Mouse (Mus musculus) hindbrain, postnatal 0 days (tissue): Measurements from ENCODE around the gene Rgs6. TPM values are rescaled to one million over a fixed set of nuclear protein-coding genes. Genes with fewer than 3 reads are reported as not detected.

ENCODE experiments used
- ATAC-seq: fragments of 200-750 bp; cut with Nextera tagmentation; 2 replicates; pipeline ENCODE4 v1.8.0; 2017; ENCODE audit warnings: mild to moderate bottlenecking, moderate TSS enrichment, moderate library complexity
- DNase-seq: peaks from one replicate; pipeline ENCODE4 v3.0.0-alpha.2; 2015; ENCODE audit warnings: low spot score
- H3K27ac ChIP-seq: fragments of 300-500 bp; sonication (generic); 2 replicates; pipeline ENCODE4 v1.5.1; 2014; ENCODE audit warnings: mild to moderate bottlenecking
- H3K27me3 ChIP-seq: fragments of 300-500 bp; sonication (generic); 2 replicates; pipeline ENCODE4 v1.6.1; 2014; ENCODE audit warnings: low read length, mixed read lengths; ENCODE audit not compliant: insufficient read depth
- H3K36me3 ChIP-seq: fragments of 300-500 bp; sonication (generic); 2 replicates; pipeline ENCODE4 v1.6.1; 2014; ENCODE audit warnings: low read length, mixed read lengths; ENCODE audit not compliant: insufficient read depth
- H3K4me1 ChIP-seq: fragments of 300-500 bp; sonication (generic); 2 replicates; pipeline ENCODE4 v1.6.1; 2014; ENCODE audit warnings: antibody characterized with exemption, low read length, mixed read lengths; ENCODE audit not compliant: insufficient read depth
- H3K4me2 ChIP-seq: fragments of 300-500 bp; sonication (generic); 2 replicates; pipeline ENCODE4 v1.6.1; 2014; ENCODE audit warnings: low read depth, mild to moderate bottlenecking, low read length, moderate library complexity, mixed read lengths
- H3K4me3 ChIP-seq: fragments of 300-500 bp; sonication (generic); 2 replicates; pipeline ENCODE4 v1.5.1; 2014; ENCODE audit warnings: low read length
- H3K9ac ChIP-seq: fragments of 300-500 bp; sonication (generic); replicated peaks from 2 replicates; pipeline ENCODE4 v1.6.1; 2014; ENCODE audit warnings: mild to moderate bottlenecking, low read length, moderate library complexity, mixed read lengths
- H3K9me3 ChIP-seq: fragments of 300-500 bp; sonication (generic); 2 replicates; pipeline ENCODE4 v1.6.1; 2016; ENCODE audit warnings: low read length, mixed read lengths
- CTCF ChIP-seq: IDR thresholded peaks from 2 replicates; pipeline ENCODE4 v1.5.1; 2016; ENCODE audit warnings: antibody characterized with exemption, control low read depth, low read depth
- WGBS: fragments of 180-500 bp; shearing (Covaris S2); extraction: QIAGEN DNeasy Blood & Tissue Kit; methylation state at CpG from one replicate; pipeline ENCODE4 v1.1.7; 2014; 5-methylcytosine and 5-hydroxymethylcytosine counted together
- polyA plus RNA-seq: library from polyadenylated mRNA; unstranded; fragments of >200 nt; fragmentation: Nextera tagmentation; extraction: Ambion mirVana; gene quantifications from 2 replicates; pipeline ENCODE4 v1.2.1, GENCODE M21; 2015
- total RNA-seq: library from RNA; depleted of rRNA; stranded (reverse); fragments of >200 nt; gene quantifications from 2 replicates; pipeline ENCODE4 v1.2.3, GENCODE M21; 2014

The Rgs6 gene
- total and polyA plus RNA-seq, 2 experiments from 2014 or later: 14.3 to 16.4 TPM

DNA sequence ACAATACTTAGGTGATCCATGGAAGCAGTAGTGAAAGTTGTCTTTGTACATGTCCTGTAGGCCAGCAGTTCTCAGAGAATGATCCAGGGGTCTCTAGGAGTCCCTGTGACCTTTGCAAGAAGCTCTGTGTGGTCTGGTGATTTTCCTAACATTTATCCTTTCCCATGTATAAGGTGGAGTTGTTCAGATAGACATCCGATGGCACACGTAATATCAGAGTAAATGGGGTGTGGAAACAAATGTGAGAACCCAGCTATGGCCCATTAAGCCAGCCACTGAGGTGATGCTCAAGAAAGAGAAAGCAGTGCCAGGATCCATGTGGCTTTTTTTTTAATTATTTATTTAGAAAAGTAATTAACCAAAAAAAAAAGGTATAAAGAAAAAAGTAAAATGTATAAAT is 322.8 kb downstream of the Rgs6 start:
- Histone ChIP-seq H3K4me2 (no peak overlapping the region), H3K27ac (no peak overlapping the region), H3K4me3 (no peak overlapping the region), H3K4me1 (no peaks in the 10 kb centered on the region), H3K9ac (no peak overlapping the region), H3K9me3 (no peaks in the 10 kb centered on the region), H3K36me3 (no peaks in the 10 kb centered on the region), H3K27me3 (no peaks in the 10 kb centered on the region)
- TF ChIP-seq CTCF: no peak
- WGBS: 89% methylated on average over 2 of the region's 2 CpGs
- ATAC-seq: no peak
- no peak for DNase-seq

DNA sequence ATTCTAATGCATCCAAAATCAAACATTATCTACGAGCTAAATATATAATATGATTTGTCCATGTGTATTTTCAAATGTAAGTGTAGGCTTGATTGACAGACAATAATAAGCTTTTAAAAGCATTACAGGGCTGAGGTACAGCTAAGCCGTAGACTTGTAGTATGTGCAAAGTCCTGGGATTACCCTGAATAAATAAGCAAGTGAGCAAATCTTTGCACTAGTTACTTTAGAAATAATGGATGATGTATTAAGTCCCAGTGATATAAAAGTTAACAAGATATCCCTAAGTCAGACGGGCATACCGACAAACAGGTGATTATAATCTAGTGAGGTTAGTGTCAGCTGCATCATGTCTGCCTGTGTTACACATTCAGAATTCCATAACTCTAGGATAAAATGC is 326.0 kb downstream of the Rgs6 start:
- Histone ChIP-seq H3K27me3 (no peaks in the 10 kb centered on the region), H3K4me3 (no peak overlapping the region), H3K4me1 (no peaks in the 10 kb centered on the region), H3K27ac (no peak overlapping the region), H3K36me3 (no peaks in the 10 kb centered on the region), H3K4me2 (no peak overlapping the region), H3K9ac (no peak overlapping the region), H3K9me3 (no peaks in the 10 kb centered on the region)
- ATAC-seq (no peak), DNase-seq (no peak)
- no peak for TF ChIP-seq CTCF
- WGBS: 86% methylated on average over 4 of the region's 4 CpGs

DNA sequence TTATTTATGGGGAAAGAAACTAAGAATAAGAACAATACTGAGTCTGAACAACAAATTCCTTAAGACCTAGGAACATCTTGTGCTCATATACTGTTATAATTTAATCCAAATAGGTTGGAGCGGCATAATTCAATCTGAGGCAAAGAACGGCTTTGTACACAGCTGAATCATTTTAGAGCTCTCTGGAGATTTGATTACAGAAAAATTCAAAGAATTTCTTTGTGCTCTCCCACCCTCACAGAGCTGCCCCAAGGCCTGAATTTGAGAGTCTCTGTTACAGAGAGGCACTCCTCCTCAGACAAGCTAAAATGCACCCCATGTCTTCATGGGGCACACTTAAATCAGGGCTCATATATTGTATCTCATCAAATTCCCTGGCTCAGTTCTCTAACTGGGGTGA is 332.1 kb downstream of the Rgs6 start:
- H3K27me3 ChIP-seq: no peaks in the 10 kb centered on the region
- no peak overlapping the region for H3K4me3 ChIP-seq
- no peak for TF ChIP-seq CTCF
- H3K4me2 ChIP-seq: no peak overlapping the region
- H3K9ac ChIP-seq: no peak overlapping the region
- no peak for ATAC-seq
- no peak for DNase-seq
- no peaks in the 10 kb centered on the region for H3K36me3 ChIP-seq
- no peaks in the 10 kb centered on the region for H3K9me3 ChIP-seq
- 48% methylated on average over 2 of the region's 2 CpGs for WGBS
- H3K27ac ChIP-seq: no peak overlapping the region
- no peaks in the 10 kb centered on the region for H3K4me1 ChIP-seq

DNA sequence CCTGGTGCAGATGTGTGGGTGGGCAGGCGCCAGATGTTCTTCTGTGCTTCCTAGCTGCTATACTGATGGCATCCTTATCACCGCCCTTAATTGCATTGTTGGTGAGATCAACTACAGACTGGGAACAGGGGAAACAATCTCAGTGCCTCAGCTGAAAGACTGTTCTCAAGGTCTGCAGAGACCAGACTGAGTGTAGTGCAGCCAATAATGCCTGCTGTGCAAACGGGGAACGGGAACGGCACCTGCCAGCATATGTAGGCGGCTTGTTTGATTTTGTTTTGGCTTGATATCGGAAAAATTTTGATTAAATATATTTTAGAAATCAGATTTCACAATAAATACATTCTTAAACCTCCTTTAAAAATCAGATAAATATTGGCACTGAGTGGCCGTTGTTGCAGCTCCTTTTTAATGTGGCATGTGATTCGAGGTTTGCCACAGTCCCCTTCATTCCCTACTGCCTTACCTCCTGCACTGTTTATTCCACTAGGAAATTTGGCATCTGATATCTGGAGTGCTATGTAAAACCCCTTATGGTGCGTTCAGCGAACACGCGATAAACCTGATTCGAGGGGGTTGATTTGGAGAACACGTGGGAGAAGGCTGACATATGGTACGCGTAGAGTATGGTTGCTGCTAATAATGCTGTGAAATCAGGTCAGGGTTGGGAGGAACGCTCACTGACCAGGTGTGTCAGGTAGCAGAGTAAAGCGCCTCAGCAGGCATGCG is 333.4 kb downstream of the Rgs6 start:
- H3K4me2 ChIP-seq: no peak overlapping the region
- no peak overlapping the region for H3K9ac ChIP-seq
- H3K27ac ChIP-seq: no peak overlapping the region
- ATAC-seq (no peak), DNase-seq (no peak)
- TF ChIP-seq CTCF: no peak
- H3K4me3 ChIP-seq: no peak overlapping the region
- 85% methylated on average over 20 of the region's 20 CpGs for WGBS
- no peaks in the 10 kb centered on the region for H3K36me3 ChIP-seq
- no peaks in the 10 kb centered on the region for H3K27me3 ChIP-seq
- no peaks in the 10 kb centered on the region for H3K9me3 ChIP-seq
- H3K4me1 ChIP-seq: no peaks in the 10 kb centered on the region

DNA sequence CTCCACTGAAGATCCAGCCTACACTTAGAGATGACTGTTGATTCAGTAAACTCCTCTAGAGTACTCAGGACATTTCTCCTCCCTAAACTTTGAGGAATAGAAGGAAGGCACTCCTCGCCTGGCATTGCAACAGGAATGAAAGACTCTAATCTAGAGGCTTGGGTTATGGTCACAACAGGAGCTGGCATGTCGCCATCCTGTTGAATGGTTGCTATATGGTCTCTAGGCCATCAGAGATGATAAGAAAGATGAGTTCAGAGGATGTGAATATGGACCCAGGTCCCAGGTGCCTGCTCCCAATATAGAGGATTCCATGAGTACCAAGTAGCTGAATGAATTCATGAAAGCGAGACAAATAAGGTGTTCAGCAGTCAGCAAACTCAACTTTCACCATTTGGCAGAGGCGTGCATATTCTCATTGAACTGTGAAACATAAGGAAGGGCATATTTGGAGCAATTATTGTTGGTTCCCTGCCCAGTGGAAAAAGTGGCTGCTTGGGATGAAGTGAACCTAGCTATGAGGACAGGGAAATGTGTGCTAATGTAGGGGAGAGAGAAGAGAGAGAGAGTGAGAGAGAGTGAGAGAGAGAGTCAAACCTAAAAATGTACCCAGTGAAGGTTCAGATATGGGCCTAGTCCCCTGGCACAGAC is 334.9 kb downstream of the Rgs6 start:
- Histone ChIP-seq H3K9me3 (no peaks in the 10 kb centered on the region), H3K27ac (no peak overlapping the region), H3K36me3 (no peaks in the 10 kb centered on the region), H3K4me3 (no peak overlapping the region), H3K9ac (no peak overlapping the region), H3K4me2 (no peak overlapping the region), H3K4me1 (no peaks in the 10 kb centered on the region), H3K27me3 (no peaks in the 10 kb centered on the region)
- 72% methylated on average over 4 of the region's 4 CpGs for WGBS
- TF ChIP-seq CTCF: no peak
- DNase-seq: peak; percentile 31
- ATAC-seq: no peak

DNA sequence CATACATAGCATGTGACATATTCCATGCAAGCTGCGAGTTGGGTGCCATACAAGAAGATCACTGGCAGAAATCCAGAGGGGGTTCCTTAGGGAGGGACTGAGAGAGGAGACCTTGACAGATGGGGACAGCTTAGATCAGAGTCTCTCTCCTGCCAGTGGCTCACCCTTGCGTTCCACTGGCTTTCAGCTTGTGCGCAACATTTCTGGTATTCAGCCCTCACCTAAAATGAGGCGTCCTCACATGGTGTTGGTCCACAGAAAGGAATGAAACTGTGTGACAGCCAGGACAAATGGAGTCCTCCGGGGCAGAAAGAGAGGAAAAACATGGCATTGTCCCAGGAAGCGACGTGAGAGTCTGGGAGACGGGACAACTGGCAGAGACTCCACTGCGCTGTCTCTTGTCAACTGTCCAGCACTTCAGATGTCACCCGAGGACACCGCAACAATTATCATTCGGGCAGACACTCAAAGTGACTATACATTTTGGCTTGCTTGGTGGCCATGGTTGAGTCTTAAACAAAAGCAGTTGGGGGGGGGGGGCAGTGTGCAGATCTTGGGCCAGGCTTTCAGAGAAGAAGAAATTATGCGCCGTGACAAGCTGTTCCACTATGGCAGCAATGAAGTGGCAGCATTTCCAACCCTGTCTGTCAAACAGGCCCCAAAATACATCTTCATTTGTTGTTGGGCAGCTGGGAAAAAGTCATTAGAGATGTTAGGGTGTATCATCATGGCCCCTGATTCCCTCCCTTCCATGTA is 344.8 kb downstream of the Rgs6 start:
- no peak overlapping the region for H3K4me2 ChIP-seq

More for the DNA sequence above, 344.8 kb downstream of the Rgs6 start:
- no peak for TF ChIP-seq CTCF
- DNase-seq (peak; percentile 89), ATAC-seq (peak; percentile 88)
- Histone ChIP-seq H3K4me1 (no peaks in the 10 kb centered on the region), H3K4me3 (no peak overlapping the region), H3K36me3 (no peaks in the 10 kb centered on the region), H3K9ac (no peak overlapping the region), H3K27ac (no peak overlapping the region), H3K27me3 (no peaks in the 10 kb centered on the region), H3K9me3 (no peaks in the 10 kb centered on the region)
- WGBS: 32% methylated on average over 14 of the region's 14 CpGs
